In the genomic region with DNA sequence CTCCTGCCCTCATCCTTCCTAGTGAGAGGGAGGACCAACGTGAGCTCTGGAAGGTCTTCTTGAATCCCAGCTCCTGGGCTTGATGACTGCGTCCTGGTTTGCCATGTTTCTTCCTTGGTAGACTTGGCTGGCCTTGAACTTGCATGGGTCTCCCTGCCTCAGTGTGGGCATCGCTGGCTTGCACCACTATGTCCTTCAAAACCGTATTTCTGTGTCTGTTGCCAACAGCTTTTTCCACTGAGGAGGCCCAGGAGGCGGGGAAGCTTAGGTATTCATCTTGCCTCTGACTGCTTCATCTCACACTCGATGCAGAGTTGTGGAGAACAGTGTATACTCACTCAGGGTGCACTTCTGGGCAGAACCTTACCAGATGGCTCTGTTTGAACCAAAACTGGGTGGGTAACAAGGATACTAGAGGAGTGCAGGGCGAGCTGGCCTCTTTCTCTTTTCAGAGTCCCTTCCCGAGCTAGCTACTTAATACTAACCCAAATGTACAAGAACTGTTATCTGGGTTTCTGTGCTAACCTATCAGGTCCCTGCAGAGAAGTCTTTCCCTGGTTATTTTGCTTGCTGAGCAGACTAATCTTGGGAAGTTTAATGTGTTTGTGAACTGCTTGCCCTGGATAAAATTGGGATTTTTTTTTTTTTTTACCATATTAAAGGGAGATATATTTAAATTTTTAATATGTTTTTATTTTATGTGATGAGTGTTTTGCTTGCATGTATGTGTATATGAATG, we compare ENCODE assay signal across 9 mouse cellular contexts. TPM values are rescaled to one million over a fixed set of nuclear protein-coding genes. Genes with fewer than 3 reads are reported as not detected.
DNase-seq lines count a peak whose midpoint lies in the region; ATAC-seq and TF ChIP-seq lines count a peak whose summit lies in the region.
"Had no signal": no experiment of that assay in that cellular context is flagged by ENCODE, and none has a peak within 500 bp of the region (broad histone marks: within the 10 kb centered on the region; RNA-seq: fewer than 3 reads in every experiment).

No protein-coding gene starts in this region.

- no peak for TF ChIP-seq EP300 in lung, postnatal 0 days (IDR thresholded peaks at IDR 0.05)

- H3K27ac ChIP-seq in embryonic facial prominence, embryonic 14.5 days (replicated peaks; ENCODE audit: low read depth, low read length), result peak overlapping the region; percentile 59; the same call in 1 of the 2 replicates
- peak overlapping the region; percentile 79; the same call in 1 of the 2 replicates for H3K27ac ChIP-seq in hindbrain, embryonic 14.5 days
- H3K27ac ChIP-seq in lung, postnatal 0 days (ENCODE audit: low read length), result no peak overlapping the region
- H3K27ac ChIP-seq in stomach, embryonic 16.5 days (ENCODE audit: low read length), result peak overlapping the region; percentile 75; the same call in 1 of the 2 replicates

- H3K9ac ChIP-seq in embryonic facial prominence, embryonic 14.5 days (ENCODE audit: low read depth, low read length), result peak overlapping the region; percentile 75
- peak overlapping the region; percentile 89 for H3K9ac ChIP-seq in hindbrain, embryonic 14.5 days
- peak overlapping the region; percentile 57 for H3K9ac ChIP-seq in lung, postnatal 0 days (replicated peaks; ENCODE audit: low read depth)
- peak overlapping the region; percentile 82 for H3K9ac ChIP-seq in stomach, embryonic 16.5 days (ENCODE audit: low read length)

- peaks cover 14% of the 10 kb centered on the region for H3K36me3 ChIP-seq in embryonic facial prominence, embryonic 14.5 days (ENCODE audit: control insufficient read depth, insufficient read depth, low read length)
- peaks cover 12% of the 10 kb centered on the region for H3K36me3 ChIP-seq in hindbrain, embryonic 14.5 days (replicated peaks; ENCODE audit: control insufficient read depth, insufficient read depth)
- no peaks in the 10 kb centered on the region for H3K36me3 ChIP-seq in lung, postnatal 0 days (ENCODE audit: insufficient read depth, low read length)
- H3K36me3 ChIP-seq in stomach, embryonic 16.5 days (ENCODE audit: control insufficient read depth, insufficient read depth, low read length), result no peaks in the 10 kb centered on the region

- peak; percentile 22 to 28 for DNase-seq in right cerebral cortex, postnatal 10 days (ENCODE audit: low spot score in 2 of 2)
- DNase-seq in right cerebral cortex, postnatal 36 days (ENCODE audit: low spot score in 2 of 2), result no peak
- DNase-seq in adrenal gland, postnatal 25 days, result peak; percentile 49
- DNase-seq in embryonic facial prominence, embryonic 14.5 days (ENCODE audit: low spot score), result peak; percentile 6
- DNase-seq in hindbrain, embryonic 14.5 days (ENCODE audit: low spot score), result no peak
- DNase-seq in lung, postnatal 0 days (ENCODE audit: low spot score), result no peak
- DNase-seq in layer of hippocampus, postnatal 14 days (ENCODE audit: low spot score in 2 of 2), result no peak

- H3K4me1 ChIP-seq in embryonic facial prominence, embryonic 14.5 days (ENCODE audit: control insufficient read depth, insufficient read depth, low read length), result peaks cover 6% of the 10 kb centered on the region
- peaks cover 12% of the 10 kb centered on the region for H3K4me1 ChIP-seq in hindbrain, embryonic 14.5 days (replicated peaks; ENCODE audit: control insufficient read depth, insufficient read depth, low read length)
- peaks cover 6% of the 10 kb centered on the region; the same call in 1 of the 2 replicates for H3K4me1 ChIP-seq in lung, postnatal 0 days (ENCODE audit: insufficient read depth, low read depth, low read length)
- H3K4me1 ChIP-seq in stomach, embryonic 16.5 days (ENCODE audit: control insufficient read depth, insufficient read depth, low read length), result peaks cover 6% of the 10 kb centered on the region

- no peak for TF ChIP-seq CTCF in lung, postnatal 0 days (IDR thresholded peaks at IDR 0.05)

- no peaks in the 10 kb centered on the region for H3K27me3 ChIP-seq in embryonic facial prominence, embryonic 14.5 days (replicated peaks; ENCODE audit: control insufficient read depth, insufficient read depth, low read length)
- no peaks in the 10 kb centered on the region for H3K27me3 ChIP-seq in hindbrain, embryonic 14.5 days (ENCODE audit: control insufficient read depth, insufficient read depth, low read length)
- H3K27me3 ChIP-seq in lung, postnatal 0 days (replicated peaks; ENCODE audit: insufficient read depth, low read length), result no peaks in the 10 kb centered on the region
- no peaks in the 10 kb centered on the region for H3K27me3 ChIP-seq in stomach, embryonic 16.5 days (ENCODE audit: control insufficient read depth, insufficient read depth, low read length)

- 16% methylated on average over 8 of the region's 8 CpGs for WGBS in embryonic facial prominence, embryonic 14.5 days
- 20% methylated on average over 8 of the region's 8 CpGs for WGBS in hindbrain, embryonic 14.5 days
- 12% methylated on average over 8 of the region's 8 CpGs for WGBS in lung, postnatal 0 days
- WGBS in stomach, embryonic 16.5 days, result 18% methylated on average over 8 of the region's 8 CpGs

- H3K4me3 ChIP-seq in embryonic facial prominence, embryonic 14.5 days (ENCODE audit: low read depth, low read length), result peak overlapping the region; percentile 64
- peak overlapping the region; percentile 90 for H3K4me3 ChIP-seq in hindbrain, embryonic 14.5 days (replicated peaks; ENCODE audit: low read length)
- H3K4me3 ChIP-seq in lung, postnatal 0 days (ENCODE audit: low read depth, low read length), result peak overlapping the region; percentile 71
- peak overlapping the region; percentile 75 for H3K4me3 ChIP-seq in stomach, embryonic 16.5 days (replicated peaks; ENCODE audit: low read length)

- no peaks in the 10 kb centered on the region for H3K9me3 ChIP-seq in embryonic facial prominence, embryonic 14.5 days (ENCODE audit: control insufficient read depth, low read length)
- no peaks in the 10 kb centered on the region for H3K9me3 ChIP-seq in hindbrain, embryonic 14.5 days (ENCODE audit: control insufficient read depth, low read length)
- no peaks in the 10 kb centered on the region for H3K9me3 ChIP-seq in lung, postnatal 0 days (ENCODE audit: low read length)
- no peaks in the 10 kb centered on the region for H3K9me3 ChIP-seq in stomach, embryonic 16.5 days (replicated peaks; ENCODE audit: control insufficient read depth, low read length)

- peak overlapping the region; percentile 81 for H3K4me2 ChIP-seq in embryonic facial prominence, embryonic 14.5 days (ENCODE audit: low read depth, low read length)
- peak overlapping the region; percentile 72 for H3K4me2 ChIP-seq in hindbrain, embryonic 14.5 days (replicated peaks)
- H3K4me2 ChIP-seq in lung, postnatal 0 days (replicated peaks; ENCODE audit: low read depth, low read length), result peak overlapping the region; percentile 68
- H3K4me2 ChIP-seq in stomach, embryonic 16.5 days (ENCODE audit: low read depth, low read length), result peak overlapping the region; percentile 73

- ATAC-seq in embryonic facial prominence, embryonic 14.5 days (ENCODE audit: low read depth), result no peak
- no peak for ATAC-seq in hindbrain, embryonic 14.5 days (ENCODE audit: low FRiP score)
- ATAC-seq in lung, postnatal 0 days, result no peak
- no peak for ATAC-seq in stomach, embryonic 16.5 days (ENCODE audit: insufficient read depth, low FRiP score)

RNA-seq across cellular contexts. Expression of gene Zfp346, which starts 1.0 kb away (rescaled TPM):
- total RNA-seq in adrenal gland, postnatal 25 days (2021), result 71.6 and 76.2 TPM in 2 replicates
- 21.3 and 26.2 TPM in 2 replicates for polyA plus RNA-seq in embryonic facial prominence, embryonic 14.5 days (2014; fragmentation: Nextera tagmentation; extraction: Ambion mirVana)
- 30.9 and 33.4 TPM in 2 replicates for polyA plus RNA-seq in hindbrain, embryonic 14.5 days (2014; fragmentation: Nextera tagmentation; extraction: Ambion mirVana)
- polyA plus RNA-seq in lung, postnatal 0 days (2015; fragmentation: Nextera tagmentation; extraction: Ambion mirVana), result 6.9 and 7.9 TPM in 2 replicates
- 14.1 and 15.6 TPM in 2 replicates for polyA plus RNA-seq in stomach, embryonic 16.5 days (2015; fragmentation: Nextera tagmentation; extraction: Ambion mirVana)
- 10 to 100 TPM; 48.8 to 51.2 TPM for total RNA-seq in layer of hippocampus, postnatal 14 days (2021)

RNA-seq across cellular contexts. Expression of gene Uimc1, which starts 6.0 kb away (rescaled TPM):
- total RNA-seq in adrenal gland, postnatal 25 days (2021), result 36.7 and 38.0 TPM in 2 replicates
- polyA plus RNA-seq in embryonic facial prominence, embryonic 14.5 days (2014; fragmentation: Nextera tagmentation; extraction: Ambion mirVana), result 27.5 and 29.9 TPM in 2 replicates
- 20.8 and 21.5 TPM in 2 replicates for polyA plus RNA-seq in hindbrain, embryonic 14.5 days (2014; fragmentation: Nextera tagmentation; extraction: Ambion mirVana)
- 21.6 and 24.3 TPM in 2 replicates for polyA plus RNA-seq in lung, postnatal 0 days (2015; fragmentation: Nextera tagmentation; extraction: Ambion mirVana)
- polyA plus RNA-seq in stomach, embryonic 16.5 days (2015; fragmentation: Nextera tagmentation; extraction: Ambion mirVana), result 22.0 and 31.5 TPM in 2 replicates
- total RNA-seq in layer of hippocampus, postnatal 14 days (2021), result 10 to 100 TPM; 18.8 to 19.7 TPM

RNA-seq across cellular contexts. Expression of gene Gm17617, which starts 27.2 kb away (rescaled TPM):
- not detected in 2 replicates for total RNA-seq in adrenal gland, postnatal 25 days (2021)
- not detected in 2 replicates for polyA plus RNA-seq in embryonic facial prominence, embryonic 14.5 days (2014; fragmentation: Nextera tagmentation; extraction: Ambion mirVana)
- polyA plus RNA-seq in hindbrain, embryonic 14.5 days (2014; fragmentation: Nextera tagmentation; extraction: Ambion mirVana), result not detected in 2 replicates
- polyA plus RNA-seq in lung, postnatal 0 days (2015; fragmentation: Nextera tagmentation; extraction: Ambion mirVana), result not detected in 2 replicates
- not detected in 2 replicates for polyA plus RNA-seq in stomach, embryonic 16.5 days (2015; fragmentation: Nextera tagmentation; extraction: Ambion mirVana)
- not detected for total RNA-seq in layer of hippocampus, postnatal 14 days (2021)
- total RNA-seq: gastrocnemius, postnatal 4 days had no signal

RNA-seq across cellular contexts. Expression of gene Fgfr4, which starts 46.3 kb away (rescaled TPM):
- total RNA-seq in adrenal gland, postnatal 25 days (2021), result 35.6 and 60.4 TPM in 2 replicates
- polyA plus RNA-seq in embryonic facial prominence, embryonic 14.5 days (2014; fragmentation: Nextera tagmentation; extraction: Ambion mirVana), result 16.4 and 19.9 TPM in 2 replicates
- polyA plus RNA-seq in hindbrain, embryonic 14.5 days (2014; fragmentation: Nextera tagmentation; extraction: Ambion mirVana), result 0.92 and 1.7 TPM in 2 replicates
- polyA plus RNA-seq in lung, postnatal 0 days (2015; fragmentation: Nextera tagmentation; extraction: Ambion mirVana), result 18.9 and 19.3 TPM in 2 replicates
- 6.8 and 7.8 TPM in 2 replicates for polyA plus RNA-seq in stomach, embryonic 16.5 days (2015; fragmentation: Nextera tagmentation; extraction: Ambion mirVana)
- total RNA-seq in layer of hippocampus, postnatal 14 days (2021), result under 1 TPM; 0.18 to 0.45 TPM

Comparison
In these comparisons a context has a peak if more than half of its experiments do, and no peak if none do; other contexts are left out.
1. DNase-seq: peak in right cerebral cortex, postnatal 10 days (2 of 2), adrenal gland, postnatal 25 days (single experiment) and embryonic facial prominence, embryonic 14.5 days (single experiment); none in right cerebral cortex, postnatal 36 days (0 of 2), hindbrain, embryonic 14.5 days (single experiment), lung, postnatal 0 days (single experiment) and layer of hippocampus, postnatal 14 days (0 of 2).
2. Peak in every context shown above with its lines, with median percentiles within 50 percentile points of each other: H3K4me2 ChIP-seq, H3K4me3 ChIP-seq and H3K9ac ChIP-seq.